Mouse (Mus musculus) lung, embryonic 14.5 days (tissue): ENCODE measurements around the gene Agfg1. TPM values are rescaled to one million over a fixed set of nuclear protein-coding genes. Genes with fewer than 3 reads are reported as not detected.

Experiments used
- ATAC-seq: fragments of 200-750 bp; cut with Nextera tagmentation; 2 replicates; pipeline ENCODE4 v1.8.0; 2017; ENCODE audit warnings: mild to moderate bottlenecking, moderate TSS enrichment, moderate library complexity; ENCODE audit not compliant: insufficient read depth
- DNase-seq: peaks from one replicate; pipeline ENCODE4 v3.0.0-alpha.2; 2015
- H3K27ac ChIP-seq: fragments of 300-500 bp; sonication (generic); 2 replicates; pipeline ENCODE4 v1.5.1; 2014; ENCODE audit warnings: low read depth, mild to moderate bottlenecking, moderate library complexity
- H3K27me3 ChIP-seq: fragments of 300-500 bp; sonication (generic); 2 replicates; pipeline ENCODE4 v1.6.1; 2014; ENCODE audit warnings: low read length, control low read depth; ENCODE audit not compliant: insufficient read depth
- H3K36me3 ChIP-seq: fragments of 300-500 bp; sonication (generic); 2 replicates; pipeline ENCODE4 v1.6.1; 2014; ENCODE audit warnings: control low read depth; ENCODE audit not compliant: insufficient read depth
- H3K4me1 ChIP-seq: fragments of 300-500 bp; sonication (generic); 2 replicates; pipeline ENCODE4 v1.6.1; 2014; ENCODE audit warnings: antibody characterized with exemption, control low read depth; ENCODE audit not compliant: insufficient read depth
- H3K4me2 ChIP-seq: fragments of 300-500 bp; sonication (generic); 2 replicates; pipeline ENCODE4 v1.6.1; 2014; ENCODE audit warnings: mild to moderate bottlenecking
- H3K4me3 ChIP-seq: fragments of 300-500 bp; sonication (generic); 2 replicates; pipeline ENCODE4 v1.5.1; 2014; ENCODE audit warnings: low read depth, low read length
- H3K9ac ChIP-seq: fragments of 300-500 bp; sonication (generic); 2 replicates; pipeline ENCODE4 v1.6.1; 2014
- H3K9me3 ChIP-seq: fragments of 300-500 bp; sonication (generic); 2 replicates; pipeline ENCODE4 v1.6.1; 2016; ENCODE audit warnings: low read depth, low read length, control low read depth
- CTCF ChIP-seq: IDR thresholded peaks from 2 replicates; pipeline ENCODE4 v1.5.1; 2016; ENCODE audit warnings: antibody characterized with exemption, low read depth
- WGBS: fragments of 180-500 bp; shearing (Covaris S2); extraction: QIAGEN DNeasy Blood & Tissue Kit; methylation state at CpG from one replicate; pipeline ENCODE4 v1.1.7; 2014; 5-methylcytosine and 5-hydroxymethylcytosine counted together
- polyA plus RNA-seq: library from polyadenylated mRNA; unstranded; fragments of >200 nt; fragmentation: Nextera tagmentation; extraction: Ambion mirVana; gene quantifications from 2 replicates; pipeline ENCODE4 v1.2.1, GENCODE M21; 2014

Gene Agfg1
- polyA plus RNA-seq, 1 experiment from 2014 or later = 47.8 TPM

GRCm38 (mm10) chr1:82824147-82824546 lies 15.1 kb upstream of the Agfg1 start:
- Histone ChIP-seq H3K27me3 (no peaks in the 10 kb centered on the region), H3K4me1 (no peaks in the 10 kb centered on the region), H3K9ac (no peak overlapping the region), H3K9me3 (no peaks in the 10 kb centered on the region), H3K36me3 (no peaks in the 10 kb centered on the region), H3K4me2 (no peak overlapping the region), H3K27ac (no peak overlapping the region), H3K4me3 (no peak overlapping the region)
- DNase-seq (no peak), ATAC-seq (no peak)
- no peak for TF ChIP-seq CTCF
- 78% methylated on average over 6 of the region's 6 CpGs for WGBS

GRCm38 (mm10) chr1:82825256-82825655 lies 14.0 kb upstream of the Agfg1 start:
- no peak for DNase-seq
- WGBS = 87% methylated on average over 2 of the region's 2 CpGs
- H3K4me3 ChIP-seq = no peak overlapping the region
- H3K4me1 ChIP-seq = no peaks in the 10 kb centered on the region
- no peak; the same call in 1 of the 2 replicates for ATAC-seq
- no peaks in the 10 kb centered on the region for H3K27me3 ChIP-seq
- H3K9ac ChIP-seq = no peak overlapping the region
- H3K4me2 ChIP-seq = no peak overlapping the region
- H3K9me3 ChIP-seq = no peaks in the 10 kb centered on the region
- peak overlapping the region; percentile 6; the same call in 1 of the 2 replicates for H3K27ac ChIP-seq
- TF ChIP-seq CTCF = no peak
- no peaks in the 10 kb centered on the region for H3K36me3 ChIP-seq

DNA sequence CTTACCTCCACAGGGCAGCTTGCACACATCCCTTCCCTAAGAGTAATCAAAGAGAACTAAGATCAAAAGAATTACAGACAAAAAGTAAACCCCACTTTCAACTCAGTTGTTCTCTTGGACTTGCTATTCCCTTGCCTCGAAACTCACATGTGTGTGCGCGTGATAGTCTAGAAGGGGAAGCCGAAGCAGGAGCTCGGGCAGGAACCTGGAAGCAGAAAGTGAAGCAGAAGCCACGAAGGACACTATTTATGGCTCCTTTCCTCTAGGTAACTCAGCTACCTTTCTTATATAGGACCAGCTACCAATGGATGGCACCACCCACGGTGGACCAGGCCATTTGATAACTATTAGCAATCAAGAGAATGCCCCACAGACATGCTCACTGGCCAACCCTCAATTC lies 13.5 kb upstream of the Agfg1 start:
- Histone ChIP-seq H3K4me3 (no peak overlapping the region), H3K36me3 (no peaks in the 10 kb centered on the region), H3K9ac (no peak overlapping the region), H3K27ac (no peak overlapping the region), H3K4me1 (no peaks in the 10 kb centered on the region), H3K4me2 (no peak overlapping the region), H3K27me3 (no peaks in the 10 kb centered on the region), H3K9me3 (no peaks in the 10 kb centered on the region)
- ATAC-seq (no peak), DNase-seq (no peak)
- no peak for TF ChIP-seq CTCF
- WGBS = 91% methylated on average over 7 of the region's 7 CpGs

GRCm38 (mm10) chr1:82826911-82827310 lies 12.4 kb upstream of the Agfg1 start:
- Histone ChIP-seq H3K4me3 (no peak overlapping the region), H3K4me1 (no peaks in the 10 kb centered on the region), H3K27me3 (no peaks in the 10 kb centered on the region), H3K4me2 (no peak overlapping the region), H3K9me3 (no peaks in the 10 kb centered on the region), H3K9ac (no peak overlapping the region), H3K36me3 (no peaks in the 10 kb centered on the region), H3K27ac (no peak overlapping the region)
- WGBS = 36% methylated on average over 5 of the region's 5 CpGs
- TF ChIP-seq CTCF = no peak
- no peak for ATAC-seq
- DNase-seq = no peak

GRCm38 (mm10) chr1:82830771-82831170 lies 8.5 kb upstream of the Agfg1 start:
- H3K27me3 ChIP-seq = no peaks in the 10 kb centered on the region
- H3K4me1 ChIP-seq = no peaks in the 10 kb centered on the region
- no peak overlapping the region for H3K27ac ChIP-seq
- H3K4me3 ChIP-seq = no peak overlapping the region
- no peaks in the 10 kb centered on the region for H3K36me3 ChIP-seq
- no peak overlapping the region for H3K9ac ChIP-seq
- no peak for TF ChIP-seq CTCF
- no peak overlapping the region for H3K4me2 ChIP-seq
- no peaks in the 10 kb centered on the region for H3K9me3 ChIP-seq
- 76% methylated on average over 1 of the region's 1 CpGs for WGBS
- ATAC-seq = no peak
- no peak for DNase-seq

GRCm38 (mm10) chr1:82831547-82832240 lies 7.6 kb upstream of the Agfg1 start:
- Histone ChIP-seq H3K9ac (no peak overlapping the region), H3K4me3 (no peak overlapping the region), H3K36me3 (no peaks in the 10 kb centered on the region), H3K27me3 (no peaks in the 10 kb centered on the region), H3K4me1 (no peaks in the 10 kb centered on the region), H3K9me3 (no peaks in the 10 kb centered on the region), H3K27ac (0 out of 2 replicates have a peak overlapping the region, but pooled peaks have one; percentile 15), H3K4me2 (no peak overlapping the region)
- DNase-seq = no peak
- no peak for TF ChIP-seq CTCF
- WGBS = 59% methylated on average over 9 of the region's 9 CpGs
- ATAC-seq = no peak; the same call in 1 of the 2 replicates

GRCm38 (mm10) chr1:82832495-82833021 lies 6.7 kb upstream of the Agfg1 start:
- Histone ChIP-seq H3K4me1 (no peaks in the 10 kb centered on the region), H3K9me3 (no peaks in the 10 kb centered on the region), H3K27ac (no peak overlapping the region), H3K4me2 (no peak overlapping the region), H3K9ac (no peak overlapping the region), H3K27me3 (no peaks in the 10 kb centered on the region), H3K36me3 (no peaks in the 10 kb centered on the region), H3K4me3 (no peak overlapping the region)
- no peak for ATAC-seq
- TF ChIP-seq CTCF = no peak
- no peak for DNase-seq
- 69% methylated on average over 11 of the region's 11 CpGs for WGBS
